Mouse (Mus musculus) gastrocnemius, adult 2 months (tissue): ENCODE measurements around the gene Cdca3. TPM values are rescaled to one million over a fixed set of nuclear protein-coding genes. Genes with fewer than 3 reads are reported as not detected.

Experiments used
- DNase-seq: peaks from one replicate; pipeline ENCODE4 v3.0.0; 2022
- H3K27ac ChIP-seq: fragments of 200-600 bp; 2 replicates; pipeline ENCODE4 v1.8.1; 2022; ENCODE audit warnings: mild to moderate bottlenecking
- H3K4me3 ChIP-seq: fragments of 200-600 bp; 2 replicates; pipeline ENCODE4 v1.8.1; 2022; ENCODE audit warnings: mild to moderate bottlenecking, moderate library complexity
- CTCF ChIP-seq: fragments of 200-600 bp; IDR thresholded peaks from 2 replicates; pipeline ENCODE4 v1.8.1; 2022; ENCODE audit warnings: antibody characterized with exemption, mild to moderate bottlenecking, moderate library complexity
- intact Hi-C: fragments of 180-260 bp; cut with DNase I; formaldehyde crosslinking; loops from one replicate; pipeline ENCODE4 v1.15.1; 2025
- total RNA-seq, 2 experiments: library from RNA; stranded (reverse); gene quantifications; 2 replicates each; pipeline ENCODE4 v1.2.3; 2021

Cdca3 gene
- total RNA-seq, 2 experiments from 2014 or later: 0.26 to 0.31 TPM

DNA sequence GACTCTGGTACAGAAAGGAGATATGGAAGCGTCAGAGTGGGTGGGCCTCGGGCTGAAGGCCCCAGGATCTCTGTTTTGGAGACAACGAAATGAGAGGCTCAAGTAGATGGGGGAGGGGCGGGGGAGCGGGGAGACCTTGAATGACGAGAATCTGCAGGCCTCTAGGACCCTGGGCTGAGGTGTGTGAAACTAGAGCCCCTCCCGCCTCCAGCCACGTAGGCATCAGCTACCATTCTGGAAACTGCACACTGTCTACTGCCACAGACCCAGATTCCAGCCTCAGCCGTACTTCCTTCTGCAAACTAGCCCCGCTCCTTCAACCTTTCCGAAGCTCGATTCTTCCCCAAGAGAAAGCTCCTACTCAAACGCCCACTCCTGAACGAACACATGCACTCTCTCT lies 27.0 kb downstream of the Cdca3 start:
- intact Hi-C loops: loop anchor here (5.0 to 10.0 kb wide), 2 partner anchors 46 to 108 kb away; partner anchors contain the start of gene Cops7a
- no peak for TF ChIP-seq CTCF
- peak overlapping the region; percentile 86 for H3K4me3 ChIP-seq
- DNase-seq: no peak
- H3K27ac ChIP-seq: no peak overlapping the region

DNA sequence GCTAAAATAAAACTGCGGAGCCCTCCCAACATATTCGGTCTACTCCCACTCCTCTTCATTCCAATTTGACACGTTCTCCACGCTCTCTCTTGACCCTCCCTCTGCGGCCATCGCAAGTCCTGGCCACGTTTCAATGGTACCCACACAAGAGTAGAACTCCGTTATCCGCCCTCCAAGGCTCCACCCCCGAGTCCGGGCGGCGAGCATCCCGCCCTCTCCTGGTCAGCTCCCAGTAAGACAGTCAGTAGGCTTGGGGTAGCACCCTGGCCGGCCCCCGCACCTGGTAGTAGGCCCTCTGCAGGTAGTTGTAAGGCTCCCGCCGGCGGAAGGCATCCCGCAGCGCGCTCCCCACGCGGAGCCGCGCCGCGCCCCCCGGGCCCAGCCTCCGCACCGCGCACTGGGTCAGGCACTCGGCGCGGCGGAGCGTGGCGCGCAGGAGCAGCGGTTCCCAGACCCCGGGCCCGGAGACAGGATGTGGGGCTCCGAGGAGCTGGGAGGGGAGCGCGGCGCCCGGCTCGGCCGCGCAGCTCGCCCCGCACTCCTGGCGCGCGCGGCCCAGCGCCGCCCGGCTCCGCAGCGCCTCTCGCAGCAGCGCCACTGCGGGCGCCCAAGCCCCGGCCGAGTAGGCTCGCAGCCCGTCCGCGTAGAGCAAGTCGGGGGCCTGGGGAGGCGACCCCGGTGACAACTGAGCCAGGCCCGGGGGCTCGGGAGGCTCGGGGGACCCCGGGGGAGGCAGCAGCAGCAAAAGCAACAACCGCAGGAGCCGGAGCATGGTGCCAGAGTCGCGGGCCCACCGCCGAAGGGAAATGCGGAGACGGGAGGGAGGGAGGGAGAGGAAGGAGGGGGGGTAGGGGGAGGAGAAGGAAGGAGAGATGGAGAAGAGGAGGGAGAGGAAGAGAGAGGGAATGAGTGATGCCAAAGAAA lies 27.8 kb downstream of the Cdca3 start, which contains the start of gene P3h3:
Gene P3h3 (minus strand): TSS at position 837 of the 924 bp plus-strand sequence.
- Histone ChIP-seq H3K4me3 (peak within 1 kb of the TSS; percentile 86), H3K27ac (peak within 1 kb of the TSS; percentile 88)
- peak; percentile 87 for DNase-seq
- TF ChIP-seq CTCF: peak; percentile 75
- intact Hi-C loops: loop anchor here (5.0 to 10.0 kb wide), 2 partner anchors 45 to 108 kb away; partner anchors contain the start of gene Cops7a

DNA sequence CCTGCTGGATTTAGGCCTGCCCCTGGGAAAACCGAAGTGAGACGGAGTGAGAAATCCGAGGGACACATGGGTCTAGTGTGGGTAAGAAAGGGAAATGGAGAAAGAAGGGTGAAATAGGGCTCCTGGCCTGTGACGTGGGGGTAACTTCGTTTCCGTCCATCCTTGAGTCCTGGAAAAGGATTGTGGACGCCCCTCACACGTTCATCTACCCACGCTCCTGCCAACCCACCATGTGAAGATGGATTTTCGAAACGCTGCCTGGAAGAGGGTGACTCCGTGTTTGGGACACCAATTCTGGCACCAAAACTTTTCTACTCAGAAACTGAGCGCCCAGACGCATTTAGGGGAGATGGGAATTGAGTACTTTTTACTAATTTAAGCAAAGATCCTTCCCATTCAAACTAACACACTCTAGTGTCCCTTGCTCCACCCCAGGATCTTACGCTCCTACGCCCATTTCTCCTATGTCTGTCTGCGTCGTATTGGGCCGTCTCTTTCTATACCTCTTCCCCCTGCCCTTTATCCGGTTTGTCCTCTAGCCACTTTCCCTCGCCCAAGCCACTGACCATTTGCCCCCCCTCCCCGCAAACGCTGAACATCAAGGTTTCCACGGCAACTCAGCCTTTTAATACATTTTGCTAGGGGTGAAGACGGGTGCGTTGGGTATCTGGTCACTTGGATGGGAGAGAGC lies 28.6 kb downstream of the Cdca3 start:
- H3K4me3 ChIP-seq: peak overlapping the region; percentile 86
- intact Hi-C loops: loop anchor here (2.0 to 10.0 kb wide), 3 partner anchors 44 to 107 kb away; partner anchors contain the start of genes Cops7a and Mlf2
- TF ChIP-seq CTCF: no peak
- peak overlapping the region; percentile 88 for H3K27ac ChIP-seq
- DNase-seq: no peak

DNA sequence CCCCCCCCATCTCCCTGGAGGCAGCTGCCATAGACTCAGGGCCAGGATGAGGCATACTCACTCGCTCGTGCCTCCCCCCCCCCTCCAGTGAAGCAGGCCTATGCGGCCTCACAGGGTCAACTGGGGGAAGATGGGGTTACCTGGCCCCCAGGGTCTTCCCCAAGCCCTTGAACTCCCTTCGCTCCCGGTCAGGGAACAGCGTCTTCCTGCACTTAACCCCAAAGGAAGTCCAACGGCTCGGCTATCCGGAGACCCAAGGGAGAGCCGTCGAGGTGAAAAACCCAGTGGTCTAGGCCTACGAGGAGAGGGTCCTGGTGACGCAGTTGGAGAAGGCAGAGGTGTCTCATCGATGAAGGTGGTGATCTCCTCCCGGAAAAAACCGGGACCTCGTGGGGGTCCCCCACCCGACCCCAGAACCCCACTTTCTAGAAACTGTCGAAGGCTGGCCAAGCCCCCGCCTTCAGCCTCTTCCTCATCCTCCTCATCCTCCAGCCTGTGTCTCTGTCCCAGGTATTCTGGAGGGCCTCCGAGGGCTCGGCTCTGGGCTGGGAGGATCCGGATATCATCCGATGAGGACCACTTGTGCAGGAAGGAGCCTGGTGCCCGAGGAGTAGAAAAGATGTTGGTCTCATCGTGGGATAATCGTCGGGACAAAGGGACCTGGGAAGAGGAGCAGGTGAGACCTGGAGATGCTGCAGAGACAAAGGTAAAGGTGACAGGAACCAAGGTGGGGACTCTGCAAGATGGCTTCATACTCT lies 29.4 kb downstream of the Cdca3 start:
- intact Hi-C loops: loop anchor here (2.0 to 10.0 kb wide), 3 partner anchors 44 to 106 kb away; partner anchors contain the start of genes Cops7a and Mlf2
- no peak for TF ChIP-seq CTCF
- no peak for DNase-seq
- H3K27ac ChIP-seq: no peak overlapping the region; the same call in 1 of the 2 replicates
- no peak overlapping the region; the same call in 1 of the 2 replicates for H3K4me3 ChIP-seq

DNA sequence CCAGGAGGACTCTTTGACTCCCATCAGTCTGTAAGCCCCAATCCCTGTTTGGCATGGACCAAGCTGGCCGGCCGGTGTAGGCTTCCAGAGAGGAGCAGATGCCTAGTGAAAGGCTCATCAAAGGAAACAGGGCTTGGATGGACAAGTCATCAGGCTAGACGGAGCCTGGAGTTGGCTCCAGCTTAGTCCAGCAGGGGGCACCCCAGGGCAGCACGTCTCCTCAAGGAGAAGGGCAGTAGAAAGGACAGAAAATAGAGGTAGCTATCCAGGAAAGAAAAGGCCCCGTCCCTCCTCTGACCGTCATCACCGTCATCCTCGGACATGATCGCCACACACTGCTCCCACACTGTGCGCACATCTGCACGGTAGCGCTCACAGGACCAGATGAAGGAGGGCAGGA lies 30.4 kb downstream of the Cdca3 start:
- Histone ChIP-seq H3K4me3 (no peak overlapping the region), H3K27ac (no peak overlapping the region)
- intact Hi-C loops: loop anchor here (2.0 to 10.0 kb wide), 3 partner anchors 43 to 105 kb away; partner anchors contain the start of genes Cops7a and Mlf2
- peak; percentile 91 for TF ChIP-seq CTCF
- peak; percentile 88 for DNase-seq

DNA sequence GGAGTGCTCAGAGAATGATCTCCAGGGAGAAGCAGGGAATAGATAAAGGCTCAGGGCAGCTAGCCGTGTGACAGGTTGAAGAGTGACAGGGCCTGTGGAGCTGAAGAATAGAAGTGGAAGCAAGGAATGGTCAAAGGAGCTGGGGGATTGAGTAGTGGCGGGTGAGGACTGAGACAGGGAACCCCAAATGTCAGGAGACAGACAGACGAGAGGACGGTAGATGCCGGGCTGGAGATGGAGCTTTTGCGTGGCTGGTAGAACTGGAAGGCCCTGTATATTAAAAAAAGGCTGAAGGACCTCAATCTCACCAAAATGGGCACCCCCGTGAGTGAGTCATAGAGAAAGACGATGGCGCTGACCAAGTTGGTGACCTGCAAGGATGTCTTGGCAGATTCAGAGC lies 31.2 kb downstream of the Cdca3 start:
- intact Hi-C loops: no loop called here
- Histone ChIP-seq H3K4me3 (no peak overlapping the region), H3K27ac (no peak overlapping the region)
- DNase-seq: no peak
- no peak for TF ChIP-seq CTCF

DNA sequence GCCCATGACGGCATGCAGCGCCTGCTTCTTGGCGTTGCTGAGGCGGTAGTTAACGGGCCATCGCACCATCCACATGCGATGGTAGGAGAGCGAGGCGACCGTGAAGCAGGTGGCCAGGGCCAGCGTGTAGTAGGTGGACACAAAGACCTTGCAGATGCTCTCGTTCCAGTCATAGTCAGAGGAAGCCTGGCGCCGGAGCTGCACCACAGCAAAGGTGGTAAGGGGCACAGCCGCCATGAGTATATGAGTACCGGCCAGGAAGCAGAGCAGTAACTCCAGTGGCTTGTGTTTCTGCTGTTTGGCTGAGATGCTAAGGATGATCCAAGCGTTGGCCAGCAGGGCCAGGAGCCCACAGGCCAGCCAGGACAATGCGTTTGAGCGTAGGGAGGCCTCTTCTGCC lies 31.9 kb downstream of the Cdca3 start:
- intact Hi-C loops: no loop called here

DNA sequence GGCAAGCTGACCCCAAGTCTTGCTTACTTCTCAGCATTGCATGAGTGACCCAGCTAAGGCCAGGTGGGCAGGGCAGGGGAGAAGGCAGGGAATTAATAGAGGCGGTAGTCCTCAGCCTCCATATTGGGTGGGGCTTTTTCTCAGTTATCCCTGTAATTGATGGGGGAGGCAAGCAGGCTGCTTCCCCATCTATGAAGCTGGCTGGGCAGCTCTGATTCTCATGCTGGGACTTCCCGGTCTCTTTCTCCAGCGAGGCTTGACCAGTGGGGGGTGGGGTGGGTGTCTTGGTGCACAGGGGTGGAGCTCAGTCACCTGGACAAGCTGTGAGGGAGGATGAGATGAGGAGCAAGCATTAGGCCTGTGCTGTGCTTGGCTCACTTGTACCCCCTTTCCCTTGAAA lies 32.5 kb downstream of the Cdca3 start:
- no peak for TF ChIP-seq CTCF
- no peak for DNase-seq
- intact Hi-C loops: no loop called here
- Histone ChIP-seq H3K27ac (no peak overlapping the region), H3K4me3 (no peak overlapping the region)

More for the DNA sequence above, 31.9 kb downstream of the Cdca3 start:
- Histone ChIP-seq H3K27ac (no peak overlapping the region), H3K4me3 (no peak overlapping the region)
- TF ChIP-seq CTCF: no peak
- DNase-seq: no peak

DNA sequence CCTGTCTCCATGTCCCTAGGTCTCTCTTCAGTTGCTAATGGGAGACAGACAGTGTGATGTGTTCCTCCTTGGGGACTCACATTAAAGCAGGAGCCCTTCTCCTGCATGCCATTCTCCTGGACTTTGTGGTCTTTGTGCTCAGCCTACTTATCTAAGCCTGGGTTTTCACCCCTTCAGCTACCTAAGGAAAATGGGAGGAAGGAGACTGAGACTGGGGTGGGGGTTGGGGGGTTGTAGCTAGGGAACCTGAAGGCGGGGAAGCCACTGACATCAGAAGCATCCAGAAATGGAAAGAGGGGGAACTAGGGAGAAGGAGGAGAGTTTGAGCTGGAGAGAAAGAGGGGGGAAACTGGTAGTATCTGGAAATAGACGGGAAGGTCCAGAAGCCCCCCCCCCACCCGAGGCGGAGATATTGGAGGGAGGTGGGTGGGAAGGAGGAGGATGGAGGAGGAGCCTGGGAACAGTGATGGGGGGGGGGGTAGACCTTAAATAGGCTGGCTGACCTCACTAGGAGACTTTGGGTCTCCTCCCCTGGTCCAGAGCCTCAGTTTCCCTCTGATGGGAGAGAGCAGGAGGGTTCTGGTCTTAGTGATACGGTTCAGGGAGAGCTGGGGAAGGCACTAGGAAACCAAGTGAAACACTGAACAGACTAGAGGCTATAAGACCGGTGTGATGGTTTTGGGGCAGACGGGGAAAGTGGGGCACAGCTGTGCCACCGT lies 33.2 kb downstream of the Cdca3 start:
- Histone ChIP-seq H3K27ac (no peak overlapping the region), H3K4me3 (0 out of 2 replicates have a peak overlapping the region, but pooled peaks have one; percentile 66)
- no peak for TF ChIP-seq CTCF
- DNase-seq: no peak
- intact Hi-C loops: no loop called here

DNA sequence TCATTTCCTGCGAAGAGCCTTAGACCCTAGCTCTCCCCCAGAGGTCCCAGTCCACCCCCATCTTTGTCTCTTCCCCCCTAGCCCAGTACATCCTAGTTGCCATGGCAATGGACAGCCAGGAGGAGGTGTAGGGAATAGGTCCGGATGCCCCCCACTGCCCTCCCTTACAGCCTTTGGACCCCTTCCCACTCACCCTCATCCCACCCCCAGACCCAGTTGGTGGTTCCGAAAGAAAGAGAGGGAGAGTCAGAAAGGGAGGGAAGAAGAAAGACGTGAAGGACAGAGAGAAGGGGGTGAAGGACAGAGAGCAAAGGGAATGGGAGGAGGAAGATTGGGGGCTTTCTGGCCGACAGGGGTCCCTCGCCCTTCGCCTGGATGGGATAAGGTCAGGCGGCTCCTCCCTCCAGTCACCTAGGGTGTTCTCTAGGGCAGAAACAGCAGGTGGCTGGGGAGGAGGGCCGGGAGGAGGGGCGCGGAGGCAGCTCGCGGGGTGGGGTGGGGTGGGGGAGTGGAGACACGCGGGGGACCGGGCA lies 33.8 kb downstream of the Cdca3 start:
- 0 out of 2 replicates have a peak overlapping the region, but pooled peaks have one; percentile 16 for H3K27ac ChIP-seq
- TF ChIP-seq CTCF: no peak
- DNase-seq: no peak
- intact Hi-C loops: no loop called here
- H3K4me3 ChIP-seq: peak overlapping the region; percentile 66

DNA sequence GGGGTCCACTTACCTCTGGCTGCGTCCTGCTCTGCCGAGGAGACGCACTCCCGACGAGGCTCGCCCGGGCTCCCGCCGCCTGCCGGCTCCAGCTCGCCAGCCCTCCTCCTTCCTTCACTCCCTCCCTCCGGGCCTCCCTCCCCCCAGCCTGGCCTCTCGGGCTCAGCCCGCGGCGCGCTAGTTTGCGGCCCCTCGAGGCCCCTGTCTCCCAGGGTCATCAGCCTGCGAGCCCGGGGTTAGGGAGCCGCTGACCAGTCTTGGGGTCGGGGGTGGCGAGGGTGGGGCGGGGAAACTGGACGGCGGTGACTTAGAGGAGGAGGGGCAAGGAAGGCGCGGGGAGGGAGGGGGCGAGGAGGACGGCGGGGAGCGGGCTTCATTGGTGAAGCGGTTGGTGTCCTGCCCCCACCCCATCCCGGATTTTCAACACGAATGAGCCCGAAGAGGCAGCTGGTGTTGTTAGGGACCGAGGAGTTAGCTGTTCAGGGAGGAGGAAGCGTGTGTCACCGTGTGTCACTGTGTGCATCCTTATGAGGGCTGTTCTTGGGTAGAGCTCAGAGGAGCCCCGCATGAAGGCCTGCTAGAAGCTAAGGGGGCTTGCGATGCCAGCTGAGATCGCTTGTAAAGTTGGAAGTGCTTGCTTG lies 34.4 kb downstream of the Cdca3 start, which contains the start of gene Gpr162:
Gene Gpr162 (minus strand): TSS at position 326 of the 641 bp plus-strand sequence.
- 0 out of 2 replicates have a peak within 1 kb of the TSS, but pooled peaks have one; percentile 16 for H3K27ac ChIP-seq
- intact Hi-C loops: no loop called here
- peak; percentile 18; the same call in 1 of the 2 replicates for TF ChIP-seq CTCF
- peak within 1 kb of the TSS; percentile 66 for H3K4me3 ChIP-seq
- DNase-seq: peak; percentile 71
